Mouse (Mus musculus) spleen, postnatal 36 days (tissue): ENCODE data around the gene Adgrg1.

Experiments
- DNase-seq, 2 experiments: peaks; one replicate each; pipeline ENCODE4 v3.0.0; 2022; ENCODE audit warnings: low spot score in 2 of 2, mixed read lengths in 1 of 2

The Adgrg1 gene

DNA sequence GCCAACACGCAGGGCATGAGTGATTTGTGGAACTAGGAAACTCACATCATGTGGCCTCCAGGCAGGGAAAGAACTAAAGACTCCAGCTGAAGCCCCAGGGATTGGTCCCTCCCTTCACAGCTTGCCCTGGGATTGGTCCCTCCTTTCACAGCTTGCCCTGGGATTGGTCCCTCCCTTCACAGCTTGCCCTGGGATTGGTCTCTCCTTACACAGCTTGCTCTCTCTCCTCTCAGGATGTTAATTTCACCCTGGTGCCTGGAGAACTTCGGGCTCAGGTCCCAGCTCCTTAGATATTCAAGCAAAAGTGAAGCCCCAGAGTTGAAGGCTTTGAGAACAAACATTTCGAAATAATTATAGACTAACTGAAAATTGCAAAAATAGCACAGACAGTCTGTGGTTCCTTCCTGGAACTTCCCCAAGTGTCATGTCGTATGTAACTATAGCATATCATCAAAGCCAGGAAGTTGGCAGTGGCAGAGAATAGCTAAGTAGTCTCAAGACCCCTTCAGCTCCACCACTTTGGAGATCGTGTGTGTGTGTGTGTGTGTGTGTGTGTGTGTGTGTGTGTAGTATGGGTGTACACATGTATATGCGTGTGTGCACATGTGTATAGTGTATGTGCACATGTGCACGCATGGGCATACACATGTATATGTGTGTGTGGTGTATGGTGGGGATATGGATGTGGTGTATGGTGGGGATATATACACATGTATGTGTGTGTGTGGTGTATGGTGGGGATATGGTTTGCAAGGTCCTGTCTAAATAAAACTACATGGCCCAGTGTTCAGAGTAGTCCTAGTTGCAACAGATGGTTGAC is 62.8 kb downstream of the Adgrg1 start:
- DNase-seq = peak in 1 of 2 experiments; percentile 12

DNA sequence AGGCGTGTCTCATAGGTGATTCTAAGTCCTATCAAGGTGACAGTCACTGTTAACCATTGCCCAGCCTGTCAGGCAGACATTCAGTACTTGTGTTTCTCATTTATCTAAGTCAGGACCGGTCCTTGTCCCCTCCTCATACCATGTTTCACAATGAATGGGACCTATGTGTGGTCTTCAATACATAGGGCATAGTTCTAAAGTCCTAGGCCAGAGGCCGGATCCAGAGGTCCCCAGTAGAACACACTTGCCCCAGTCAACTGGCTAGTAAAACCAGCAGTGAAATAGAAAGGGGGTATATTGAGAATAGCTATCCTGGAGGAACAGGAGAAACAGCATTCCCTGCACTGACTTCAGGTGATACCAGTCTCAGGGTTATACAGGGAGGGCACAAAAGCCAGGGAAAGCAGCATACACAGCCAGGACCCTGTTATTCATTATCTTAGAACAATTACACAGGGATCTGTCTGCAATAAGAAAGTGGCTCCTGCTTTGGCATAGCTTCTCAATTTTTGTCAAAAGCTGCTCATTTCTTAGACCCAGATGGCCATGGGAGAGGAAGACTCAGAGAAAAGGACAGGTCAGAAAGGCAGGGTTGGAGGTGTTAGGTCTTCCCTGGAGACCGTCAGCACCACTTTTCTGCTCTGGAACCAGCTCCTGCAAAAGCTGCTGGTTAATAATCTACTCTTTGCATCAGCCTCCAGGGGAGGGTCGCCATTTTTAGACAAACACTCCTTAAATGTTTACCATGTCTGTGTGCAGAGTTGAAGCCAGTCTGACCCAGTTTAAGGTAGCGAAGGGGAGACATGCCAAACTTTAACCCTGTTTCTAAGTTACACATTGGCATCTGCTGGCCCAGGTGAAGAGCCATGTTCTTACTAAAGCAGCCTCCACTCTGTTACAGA is 67.6 kb downstream of the Adgrg1 start:
- no peak for DNase-seq

DNA sequence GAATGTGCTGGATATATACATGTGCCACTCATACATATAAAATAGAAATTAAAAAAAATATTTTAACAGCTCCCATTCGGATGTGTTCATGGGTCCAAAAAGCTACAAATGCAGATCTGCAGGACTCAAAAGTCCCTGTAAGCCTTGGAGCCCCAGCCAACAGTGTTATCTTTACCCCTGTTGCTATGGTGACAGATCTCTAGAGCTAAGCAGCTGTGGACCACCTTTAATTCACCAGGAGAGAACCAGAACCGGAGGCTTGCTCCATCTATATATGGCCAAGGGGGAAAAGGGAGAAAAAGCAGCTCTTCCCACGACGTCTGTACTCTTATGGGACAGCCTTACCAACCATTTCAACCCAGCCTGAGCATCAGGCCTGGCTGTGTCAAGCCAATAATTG is 70.3 kb downstream of the Adgrg1 start:
- DNase-seq = no peak

DNA sequence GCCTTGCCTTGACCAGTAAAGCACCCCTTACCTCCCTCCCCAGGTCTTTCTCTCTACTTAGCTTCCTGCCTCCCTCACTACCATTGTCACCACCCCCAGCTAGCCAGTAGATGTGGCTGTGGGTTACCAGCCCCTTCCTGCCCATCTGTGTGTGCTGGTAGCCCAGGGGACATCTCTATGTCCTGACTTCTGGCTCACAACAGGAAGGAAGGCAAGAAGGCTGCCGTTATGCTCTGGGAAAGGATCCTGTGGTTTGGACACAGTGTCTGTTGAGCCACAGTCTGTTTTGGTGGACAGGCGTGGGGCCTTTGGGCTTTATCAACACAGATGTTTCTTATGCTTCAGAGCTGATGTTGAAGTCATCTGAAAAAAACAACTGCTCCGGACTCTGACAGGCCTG is 72.4 kb downstream of the Adgrg1 start:
- DNase-seq = no peak

DNA sequence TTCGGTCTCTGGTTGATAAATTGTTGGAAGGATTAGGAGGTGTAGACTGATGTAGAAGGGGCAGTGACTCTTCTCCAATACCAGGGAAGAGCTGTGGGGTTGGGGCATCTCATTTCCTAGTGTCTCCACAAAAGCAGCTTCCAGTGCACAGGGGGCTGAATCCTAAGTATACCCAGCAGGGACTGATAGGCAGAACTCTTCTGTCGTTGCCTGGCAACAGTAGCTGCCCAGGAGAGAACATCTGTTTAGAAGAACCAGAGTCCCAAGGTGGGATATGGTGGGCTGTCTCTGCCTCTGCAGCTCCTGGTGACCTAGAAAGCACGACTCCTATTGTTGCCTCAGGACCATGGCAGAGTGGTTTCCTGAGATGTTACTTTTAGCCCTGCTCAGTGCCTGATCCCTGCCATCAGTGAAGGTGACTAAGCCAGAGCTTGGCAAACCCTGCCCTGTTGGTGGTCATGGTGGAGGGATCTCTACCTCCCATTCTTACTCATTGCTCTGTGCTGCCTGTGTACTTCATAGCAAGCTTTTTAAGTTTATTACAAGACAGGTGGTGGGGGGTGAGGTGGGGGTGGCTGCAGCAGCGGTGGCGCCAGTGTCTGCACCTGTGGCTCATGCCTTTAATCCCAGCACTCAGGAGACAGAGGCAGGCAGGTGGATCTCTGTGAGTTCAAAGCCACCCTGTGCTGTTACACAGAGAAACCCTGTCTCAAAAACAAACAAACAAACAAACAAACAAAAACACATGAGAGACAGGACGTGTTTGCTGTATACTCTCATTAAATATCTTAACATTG is 73.5 kb downstream of the Adgrg1 start:
- no peak for DNase-seq

DNA sequence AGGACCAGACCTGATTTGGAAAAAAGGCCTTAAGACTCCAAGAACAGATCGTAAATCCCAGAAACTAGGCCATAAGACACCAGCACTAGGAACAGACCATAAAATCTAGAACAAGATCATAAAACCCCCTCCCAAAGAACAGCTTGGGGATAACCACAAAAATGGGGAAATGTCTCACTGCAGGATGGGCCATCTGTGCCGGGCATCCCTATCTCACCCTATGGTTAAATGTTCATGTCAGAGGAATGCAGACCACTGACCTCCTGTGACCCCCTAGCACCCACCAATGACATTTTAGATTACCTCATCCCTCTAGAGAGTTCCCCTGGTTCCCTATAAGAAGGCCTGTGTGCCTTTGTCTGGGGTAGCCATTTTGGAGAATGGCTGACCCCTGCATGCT is 75.1 kb downstream of the Adgrg1 start:
- DNase-seq = no peak

DNA sequence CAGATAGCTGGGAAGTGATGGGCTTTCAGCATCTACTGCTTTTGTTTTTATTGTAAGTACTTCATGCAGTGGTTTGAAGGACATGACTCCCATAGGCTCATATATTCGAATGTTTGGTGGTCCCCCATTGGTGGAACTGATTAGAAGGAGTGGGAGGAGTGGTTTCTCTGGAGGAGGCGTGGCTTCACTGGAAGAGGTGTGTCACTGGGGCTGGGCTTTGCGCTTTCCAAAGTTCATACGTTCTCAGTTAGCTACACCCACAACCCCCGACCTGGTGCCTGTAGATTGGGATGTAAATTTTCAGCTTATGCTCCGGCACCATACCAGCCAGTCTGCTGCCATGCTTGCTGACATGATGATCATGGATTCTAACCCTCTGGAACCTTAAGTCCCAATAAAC is 79.9 kb downstream of the Adgrg1 start:
- no peak for DNase-seq

DNA sequence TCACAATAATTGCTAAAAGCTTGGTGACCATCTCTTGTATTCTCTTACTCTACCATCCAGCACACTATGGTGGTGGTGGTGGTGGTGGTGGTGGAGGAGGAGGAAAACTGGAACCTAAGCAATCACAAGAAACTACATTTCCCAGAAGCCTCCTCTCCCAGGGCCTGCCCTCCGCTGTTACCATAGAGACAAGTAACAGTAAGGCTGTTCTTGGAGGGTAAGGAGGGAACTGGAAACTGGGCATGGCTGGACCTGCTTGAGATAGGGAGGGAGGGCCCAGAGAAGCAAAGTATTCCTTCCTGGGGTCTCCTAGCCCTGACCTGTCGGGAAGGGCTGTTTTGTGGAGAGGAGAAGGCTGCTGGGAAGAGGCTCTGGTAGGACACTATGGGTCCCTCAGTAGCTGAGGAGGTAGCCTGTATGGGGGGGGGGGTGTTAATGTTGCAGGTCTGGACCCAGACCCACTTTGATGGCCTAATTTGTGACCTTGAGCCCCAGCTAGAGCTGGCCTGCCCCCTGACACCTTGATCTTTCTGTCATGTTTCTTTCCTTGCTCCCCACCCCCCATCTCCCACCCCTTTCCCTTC is 80.5 kb downstream of the Adgrg1 start, which contains the start of gene Drc7:
Drc7 (plus strand) TSS at position 177 of the 584 bp plus-strand sequence.
- no peak for DNase-seq

DNA sequence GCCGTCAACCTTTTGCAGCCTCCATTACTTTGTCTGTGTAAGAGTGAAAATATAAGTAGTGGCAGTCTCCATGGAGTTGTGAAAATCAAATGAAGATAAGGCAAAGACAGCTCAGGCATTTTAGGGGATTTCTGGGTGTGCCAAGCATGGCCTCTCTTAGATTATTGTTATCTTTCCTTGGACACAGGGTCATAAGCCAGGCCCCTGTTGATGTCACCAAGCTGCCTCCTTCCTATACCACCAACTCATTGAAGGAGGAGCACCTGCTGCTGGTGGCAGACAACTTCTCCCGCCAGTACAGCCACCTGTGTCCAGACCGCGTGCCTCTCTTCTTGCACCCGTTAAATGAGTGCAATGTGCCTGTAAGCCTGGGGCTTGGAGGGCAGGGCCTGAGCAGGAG is 81.9 kb downstream of the Adgrg1 start:
- DNase-seq = no peak

DNA sequence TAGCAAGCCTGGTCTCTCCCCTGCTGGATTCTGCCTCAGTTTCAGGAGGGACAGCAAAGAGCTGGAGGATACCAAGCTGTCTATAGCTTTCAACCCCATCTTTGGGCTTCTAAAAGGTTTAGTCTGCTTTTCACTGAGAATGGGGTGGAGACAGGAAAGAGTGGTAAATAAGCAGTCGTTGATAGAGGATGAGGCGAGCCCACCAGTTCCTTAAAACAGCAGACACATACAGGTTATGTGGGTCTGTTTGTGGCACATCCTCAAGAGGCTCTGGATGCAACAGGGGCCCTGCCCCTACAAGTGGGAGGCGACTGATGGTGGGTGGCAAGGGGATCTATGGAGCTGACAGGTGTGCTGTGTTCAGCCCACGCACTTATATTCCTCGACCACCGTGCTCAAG is 84.1 kb downstream of the Adgrg1 start:
- no peak for DNase-seq

DNA sequence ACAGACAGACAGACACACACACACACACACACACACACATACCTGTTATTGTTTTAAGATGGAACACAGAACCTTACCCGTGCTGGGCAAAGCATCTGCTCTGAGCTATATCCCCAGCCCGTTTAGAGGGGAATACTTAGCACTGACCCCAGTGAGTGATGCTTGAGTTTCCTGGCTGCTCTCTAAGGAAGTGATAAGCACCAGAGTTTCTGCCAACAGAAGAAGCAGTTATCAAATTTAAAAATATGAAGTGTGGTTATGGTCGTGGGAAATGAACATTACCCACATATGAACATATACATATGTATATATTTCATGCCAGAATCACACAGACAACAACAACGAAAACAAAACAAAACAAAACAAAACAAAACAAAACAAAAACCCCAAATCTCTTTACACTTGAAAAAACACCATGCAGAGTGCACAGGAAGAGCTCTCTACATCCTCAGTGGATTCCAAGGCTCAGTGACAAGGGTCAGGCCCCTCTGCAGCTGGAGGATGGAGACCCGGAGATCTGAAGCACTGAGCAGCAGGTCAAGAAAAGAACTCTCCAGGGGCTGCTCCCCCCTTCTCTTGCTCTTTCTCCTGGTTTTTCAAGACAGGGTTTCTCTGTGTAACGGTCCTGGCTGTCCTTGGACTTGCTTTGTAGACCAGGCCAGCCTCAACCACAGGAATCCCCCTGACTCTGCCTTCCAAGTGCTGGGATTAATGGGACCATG is 85.4 kb downstream of the Adgrg1 start:
- DNase-seq = no peak
